ENCODE assay signal across 29 mouse cellular contexts in genomic region chr6:45113613-45114012, GRCm38 (mm10). TPM values are rescaled to one million over a fixed set of nuclear protein-coding genes. Genes with fewer than 3 reads are reported as not detected.
"Had no signal": no experiment of that assay in that cellular context is flagged by ENCODE, and none has a peak within 500 bp of the region (broad histone marks: within the 10 kb centered on the region; RNA-seq: fewer than 3 reads in every experiment).

No protein-coding gene starts in this region.

- H3K9ac ChIP-seq: heart, embryonic 13.5 days; heart, embryonic 15.5 days; hindbrain, embryonic 13.5 days; hindbrain, embryonic 15.5 days; kidney, embryonic 15.5 days; limb, embryonic 13.5 days; limb, embryonic 15.5 days; liver, embryonic 12.5 days; liver, embryonic 14.5 days had no signal

- H3K9me3 ChIP-seq: heart, embryonic 13.5 days; heart, embryonic 15.5 days; hindbrain, embryonic 13.5 days; hindbrain, embryonic 15.5 days; kidney, embryonic 15.5 days; limb, embryonic 13.5 days; limb, embryonic 15.5 days; liver, embryonic 12.5 days had no signal

- DNase-seq: gastrocnemius, postnatal 14 days; gastrocnemius, postnatal 36 days; heart, adult 11 months; heart, adult 2 months; heart, postnatal 14 days; heart, postnatal 36 days; kidney, adult 11 months; kidney, adult 2 months; kidney, adult 9 months; kidney, postnatal 14 days; kidney, postnatal 36 days; layer of hippocampus, adult 9-11 months; layer of hippocampus, postnatal 36 days; left cerebral cortex, postnatal 4 days had no signal

- H3K27me3 ChIP-seq: heart, embryonic 13.5 days; heart, embryonic 15.5 days; hindbrain, embryonic 13.5 days; hindbrain, embryonic 15.5 days; kidney, embryonic 15.5 days; limb, embryonic 13.5 days; limb, embryonic 15.5 days; liver, embryonic 12.5 days had no signal

- ATAC-seq: hindbrain, postnatal 0 days; intestine, embryonic 16.5 days; liver, embryonic 12.5 days had no signal

- H3K36me3 ChIP-seq: heart, embryonic 13.5 days; heart, embryonic 15.5 days; hindbrain, embryonic 13.5 days; hindbrain, embryonic 15.5 days; kidney, embryonic 15.5 days; limb, embryonic 13.5 days; limb, embryonic 15.5 days; liver, embryonic 12.5 days had no signal

- H3K27ac ChIP-seq: heart, adult 2 months; heart, embryonic 13.5 days; heart, embryonic 15.5 days; hindbrain, embryonic 13.5 days; hindbrain, embryonic 15.5 days; hindbrain, postnatal 0 days; kidney, embryonic 15.5 days; kidney, postnatal 0 days; limb, embryonic 13.5 days; limb, embryonic 15.5 days; liver, embryonic 12.5 days; liver, embryonic 14.5 days had no signal

- H3K4me3 ChIP-seq: heart, adult 2 months; heart, embryonic 13.5 days; heart, embryonic 15.5 days; hindbrain, embryonic 13.5 days; hindbrain, embryonic 15.5 days; kidney, embryonic 15.5 days; limb, embryonic 13.5 days; limb, embryonic 15.5 days; liver, embryonic 12.5 days had no signal

- H3K4me1 ChIP-seq: heart, embryonic 13.5 days; heart, embryonic 15.5 days; hindbrain, embryonic 13.5 days; hindbrain, embryonic 15.5 days; kidney, embryonic 15.5 days; limb, embryonic 13.5 days; limb, embryonic 15.5 days; liver, embryonic 12.5 days had no signal

- H3K4me2 ChIP-seq: heart, embryonic 11.5 days; heart, embryonic 13.5 days; heart, embryonic 15.5 days; hindbrain, embryonic 13.5 days; hindbrain, embryonic 15.5 days; kidney, embryonic 15.5 days; limb, embryonic 13.5 days; limb, embryonic 15.5 days; liver, embryonic 12.5 days had no signal

RNA-seq across cellular contexts. Expression of gene Cntnap2, which starts 54.5 kb away (rescaled TPM):
- total RNA-seq: heart, adult 2 months; heart, postnatal 14 days; heart, postnatal 36 days; hematopoietic stem cell, adult 5-6 weeks; liver, adult 2 months had no signal
- polyA plus RNA-seq: liver, adult 2 months had no signal
